Mouse (Mus musculus) CH12F3 (cell line): ENCODE measurements around the gene Efcab1.
"Not testable (repeated sequence)": the region's sequence is repeated elsewhere in the genome, so short reads cannot be mapped to it uniquely, and the experiment has no call there.

Experiments used
- in situ Hi-C: fragments of 300-500 bp; cut with MboI; formaldehyde crosslinking; loops from 2 replicates; pipeline ENCODE4 v1.14.3; 2020; ENCODE audit warnings: low sequenced_read_pairs

The Efcab1 gene

GRCm38 (mm10) chr16:14906393-14907100 is at the start of gene Efcab1:
Efcab1 (plus strand) TSS chr16:14906606.
- in situ Hi-C loops: no loop called here

- in situ Hi-C loops: no loop called here
Observed at GRCm38 (mm10) chr16:14859443-14859842, 47.0 kb upstream of the Efcab1 start.

GRCm38 (mm10) chr16:14884916-14885315 is 21.5 kb upstream of the Efcab1 start:
- in situ Hi-C loops: no loop called here

- in situ Hi-C loops: no loop called here
Observed at GRCm38 (mm10) chr16:14885372-14885771, 21.0 kb upstream of the Efcab1 start.

- in situ Hi-C loops: no loop called here
Observed at GRCm38 (mm10) chr16:14892492-14892891, 13.9 kb upstream of the Efcab1 start.

GRCm38 (mm10) chr16:14893864-14894263 is 12.5 kb upstream of the Efcab1 start:
- in situ Hi-C loops: no loop called here

GRCm38 (mm10) chr16:14894713-14895112 is 11.7 kb upstream of the Efcab1 start:
- in situ Hi-C loops: no loop called here

- in situ Hi-C loops: no loop called here
Observed at GRCm38 (mm10) chr16:14895543-14895942, 10.9 kb upstream of the Efcab1 start.

GRCm38 (mm10) chr16:14930711-14931110 is 24.3 kb downstream of the Efcab1 start:
- in situ Hi-C loops: not testable (repeated sequence)

GRCm38 (mm10) chr16:14936478-14937166 is 30.2 kb downstream of the Efcab1 start:
- in situ Hi-C loops: not testable (repeated sequence)

- in situ Hi-C loops: no loop called here
Observed at GRCm38 (mm10) chr16:14939552-14939951, 33.1 kb downstream of the Efcab1 start.

- in situ Hi-C loops: no loop called here
Observed at GRCm38 (mm10) chr16:14939994-14940715, 33.7 kb downstream of the Efcab1 start.

GRCm38 (mm10) chr16:14940898-14941297 is 34.5 kb downstream of the Efcab1 start:
- in situ Hi-C loops: no loop called here

- in situ Hi-C loops: no loop called here
Observed at GRCm38 (mm10) chr16:14943530-14943929, 37.1 kb downstream of the Efcab1 start.

- in situ Hi-C loops: not testable (repeated sequence)
Observed at GRCm38 (mm10) chr16:14947561-14947960, 41.2 kb downstream of the Efcab1 start.

GRCm38 (mm10) chr16:14951894-14952293 is 45.5 kb downstream of the Efcab1 start:
- in situ Hi-C loops: no loop called here

GRCm38 (mm10) chr16:14959743-14960142 is 53.3 kb downstream of the Efcab1 start:
- in situ Hi-C loops: no loop called here

GRCm38 (mm10) chr16:14973696-14974095 is 67.3 kb downstream of the Efcab1 start:
- in situ Hi-C loops: no loop called here

- in situ Hi-C loops: no loop called here
Observed at GRCm38 (mm10) chr16:14979228-14979627, 72.8 kb downstream of the Efcab1 start.

- in situ Hi-C loops: no loop called here
Observed at GRCm38 (mm10) chr16:14989614-14990268, 83.3 kb downstream of the Efcab1 start.

GRCm38 (mm10) chr16:14991001-14991400 is 84.6 kb downstream of the Efcab1 start:
- in situ Hi-C loops: no loop called here
